Comparison of ENCODE assay signal across 23 mouse cellular contexts in genomic region chr14:7884158-7884557, GRCm38 (mm10).
"Had no signal": no experiment of that assay in that cellular context is flagged by ENCODE, and none has a peak within 500 bp of the region (broad histone marks: within the 10 kb centered on the region; RNA-seq: fewer than 3 reads in every experiment).

No protein-coding gene starts in this region.

- ATAC-seq: hindbrain, postnatal 0 days; intestine, embryonic 16.5 days; liver, embryonic 12.5 days had no signal

- DNase-seq: gastrocnemius, postnatal 14 days; gastrocnemius, postnatal 36 days; heart, adult 2 months; heart, postnatal 14 days; heart, postnatal 36 days; kidney, adult 11 months; kidney, adult 2 months; kidney, adult 9 months; kidney, postnatal 14 days; kidney, postnatal 36 days; left cerebral cortex, postnatal 4 days had no signal

- H3K27ac ChIP-seq: heart, adult 2 months; heart, embryonic 13.5 days; heart, embryonic 15.5 days; hindbrain, embryonic 13.5 days; hindbrain, embryonic 15.5 days; hindbrain, postnatal 0 days; kidney, embryonic 15.5 days; kidney, postnatal 0 days; limb, embryonic 13.5 days; limb, embryonic 15.5 days; liver, embryonic 12.5 days; liver, embryonic 14.5 days had no signal

- H3K4me3 ChIP-seq: heart, adult 2 months; heart, embryonic 13.5 days; heart, embryonic 15.5 days; hindbrain, embryonic 13.5 days; hindbrain, embryonic 15.5 days; kidney, embryonic 15.5 days; limb, embryonic 13.5 days; limb, embryonic 15.5 days; liver, embryonic 12.5 days had no signal

- H3K9ac ChIP-seq: heart, embryonic 13.5 days; heart, embryonic 15.5 days; hindbrain, embryonic 13.5 days; hindbrain, embryonic 15.5 days; kidney, embryonic 15.5 days; limb, embryonic 13.5 days; limb, embryonic 15.5 days; liver, embryonic 12.5 days; liver, embryonic 14.5 days had no signal

- H3K27me3 ChIP-seq: heart, embryonic 13.5 days; heart, embryonic 15.5 days; hindbrain, embryonic 13.5 days; hindbrain, embryonic 15.5 days; kidney, embryonic 15.5 days; limb, embryonic 13.5 days; limb, embryonic 15.5 days; liver, embryonic 12.5 days had no signal

- H3K9me3 ChIP-seq: heart, embryonic 13.5 days; heart, embryonic 15.5 days; hindbrain, embryonic 13.5 days; hindbrain, embryonic 15.5 days; kidney, embryonic 15.5 days; limb, embryonic 13.5 days; limb, embryonic 15.5 days; liver, embryonic 12.5 days had no signal
